Mouse (Mus musculus) megakaryocyte, embryonic 14.5 days (primary cell): ENCODE results near the gene Chil1.

ENCODE experiments used
- FLI1 ChIP-seq: IDR thresholded peaks from 2 replicates; pipeline ENCODE4 v1.6.1; 2012; ENCODE audit warnings: low read length, inconsistent platforms, mixed read lengths
- GATA1 ChIP-seq: IDR thresholded peaks from 3 replicates; pipeline ENCODE4 v1.6.1; 2012; ENCODE audit warnings: mixed read lengths, low read length, inconsistent platforms, borderline replicate concordance

GRCm38 (mm10) chr1:134233681-134234454 lies 51.9 kb downstream of the Chil1 start:
- TF ChIP-seq GATA1 (no peak), FLI1 (no peak)
